Mouse (Mus musculus) v-Abl transformed pro-B cells (cell line): ENCODE measurements around the gene Batf2.
"Not testable (repeated sequence)": the region's sequence is repeated elsewhere in the genome, so short reads cannot be mapped to it uniquely, and the experiment has no call there.

Experiments
- in situ Hi-C, 2 experiments: fragments of 400-800 bp; cut with MboI; formaldehyde crosslinking; loops; one replicate each; pipeline ENCODE4 v1.15.1; 2025; ENCODE audit not compliant: unreplicated experiment in 2 of 2

Batf2 gene

DNA sequence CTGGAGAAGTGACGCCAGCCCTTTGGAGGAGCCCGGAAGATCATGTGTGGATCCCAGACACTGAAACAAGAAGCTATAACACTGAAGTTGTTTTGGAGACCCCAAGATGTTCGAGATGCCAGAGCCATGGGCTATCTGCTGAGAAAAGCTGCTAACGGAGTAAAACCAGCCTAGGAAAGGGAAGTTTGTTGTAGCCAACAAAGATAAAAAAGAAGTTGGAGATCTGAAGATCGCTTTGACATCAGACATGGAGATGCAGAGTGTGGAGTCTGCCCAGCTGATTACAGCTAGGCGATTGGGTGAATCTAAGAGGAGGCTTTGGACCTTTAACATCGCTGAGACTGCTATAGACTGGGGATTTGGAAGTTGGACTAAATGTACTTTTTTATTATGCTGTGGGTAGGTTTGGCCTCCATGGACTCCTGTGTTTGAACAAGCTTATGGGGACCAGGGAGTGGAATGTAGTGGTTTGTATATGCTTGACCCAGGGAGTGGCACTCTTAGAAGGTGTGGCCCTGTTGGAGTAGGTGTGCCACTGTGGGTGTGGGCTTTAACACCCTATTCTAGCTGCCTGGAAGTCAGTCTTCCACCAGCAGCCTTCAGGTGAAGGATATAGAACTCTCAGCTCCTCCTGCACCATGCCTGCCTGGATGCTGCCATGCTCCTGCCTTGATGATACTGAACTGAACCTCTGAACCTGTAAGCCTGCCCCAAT, 10.2 kb upstream of the Batf2 start:
- in situ Hi-C loops, result not testable (repeated sequence)

DNA sequence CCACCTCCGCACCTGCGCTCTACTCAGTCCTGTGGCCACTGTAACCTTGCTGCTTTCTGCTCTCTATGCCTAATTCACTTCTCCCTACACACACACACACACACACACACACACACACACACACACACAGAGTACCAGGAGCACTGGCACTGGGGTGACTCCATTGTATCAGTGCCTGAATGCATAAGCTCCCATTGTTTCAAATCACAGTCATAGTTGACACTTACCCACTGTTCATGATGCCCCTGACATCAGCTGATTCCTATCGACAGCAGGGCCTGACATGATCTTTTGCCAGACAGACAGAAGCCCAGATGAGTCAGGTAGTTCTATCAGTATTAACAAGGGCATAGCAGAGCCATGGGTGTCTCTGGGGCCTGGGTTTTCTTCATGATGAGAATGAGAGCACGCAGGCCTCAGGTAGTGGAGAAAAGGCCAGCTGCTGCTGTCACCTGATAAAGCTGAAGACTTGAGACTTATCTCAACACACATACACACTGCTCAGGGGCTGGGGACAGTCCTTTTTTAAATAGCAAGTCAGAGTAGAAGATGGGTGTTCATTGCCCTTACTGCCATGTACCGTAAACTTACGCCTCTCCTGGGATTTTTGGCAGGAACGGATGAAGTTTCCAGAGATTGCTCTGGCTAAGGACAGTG, 8.5 kb upstream of the Batf2 start:
- in situ Hi-C loops, result no loop called here

DNA sequence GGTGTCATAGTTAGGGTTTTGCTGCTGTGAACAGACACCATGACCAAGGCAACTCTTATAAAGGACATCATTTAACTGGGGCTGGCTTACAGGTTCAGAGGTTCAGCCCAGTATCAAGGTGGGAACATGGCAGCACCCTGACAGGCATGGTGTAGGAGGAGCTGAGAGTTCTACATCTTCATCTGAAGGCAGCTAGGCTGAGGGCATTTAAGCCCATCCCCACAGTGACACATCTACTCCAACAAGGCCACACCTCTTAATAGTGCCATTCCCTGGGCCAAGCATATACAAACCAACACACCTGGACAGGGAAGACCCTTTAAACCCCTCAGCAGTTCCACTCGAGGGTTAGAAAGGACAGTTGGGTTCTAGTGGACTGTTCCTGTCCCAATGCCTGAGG, 7.6 kb upstream of the Batf2 start:
- in situ Hi-C loops, result not testable (repeated sequence)

DNA sequence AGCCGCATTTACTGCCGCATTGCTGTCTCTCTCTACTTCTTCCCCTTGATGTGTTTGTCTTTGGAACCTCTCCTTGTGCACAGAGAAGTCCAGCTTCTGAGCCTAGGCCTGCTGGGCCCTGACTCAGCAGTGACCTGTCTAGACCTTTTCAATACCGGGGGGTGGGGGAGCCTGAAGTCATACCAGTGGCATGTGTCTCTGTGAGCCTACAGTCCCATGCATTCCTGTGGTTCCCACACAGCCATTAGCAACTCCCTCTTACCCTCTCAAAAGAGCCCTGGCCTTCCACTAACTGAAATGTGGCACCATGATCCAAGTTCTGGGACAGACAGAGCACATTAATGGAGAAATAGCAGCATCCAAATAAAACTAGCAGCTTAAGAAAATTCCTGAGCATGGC, 4.4 kb upstream of the Batf2 start:
- in situ Hi-C loops, result no loop called here

DNA sequence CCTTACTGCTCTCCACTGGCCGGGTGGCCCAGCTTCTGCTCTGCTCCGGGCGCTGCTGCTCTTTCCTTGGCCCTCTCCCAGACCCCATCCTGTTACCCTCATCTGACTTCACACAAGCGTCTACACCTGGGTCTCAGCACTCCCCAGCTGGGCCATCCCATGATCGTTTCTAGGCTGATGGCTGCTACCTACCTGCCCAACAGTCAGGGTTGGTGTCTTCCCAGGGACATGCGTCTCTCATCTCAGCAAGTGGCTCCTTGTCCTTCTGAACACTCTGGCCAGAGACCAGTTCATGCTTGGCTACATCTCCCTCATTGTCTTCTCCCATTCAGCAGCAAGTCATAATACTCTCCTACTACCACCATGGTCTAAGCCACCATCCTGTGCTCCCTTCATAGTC, 1.1 kb upstream of the Batf2 start:
- in situ Hi-C loops, result loop anchor here (5.0 kb wide), 1 partner anchor 93 kb away; no protein-coding TSS in a partner anchor

DNA sequence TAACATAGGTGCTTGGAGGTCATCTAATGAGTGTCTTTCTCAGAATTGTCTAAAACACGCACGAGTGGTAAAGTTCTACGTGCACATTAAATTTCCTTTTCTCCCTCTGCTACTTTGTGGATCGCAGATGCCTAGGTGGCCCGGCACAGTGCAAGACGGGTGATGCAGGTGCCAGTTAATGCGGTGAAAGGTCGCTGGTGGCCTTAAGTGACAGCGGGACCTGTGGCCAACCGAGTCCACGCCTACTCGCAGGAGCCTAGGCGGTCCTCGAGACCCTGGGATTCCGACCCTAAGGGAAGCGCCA, 457 bp upstream of the Batf2 start:
- in situ Hi-C loops, result loop anchor here (5.0 kb wide), 1 partner anchor 92 kb away; no protein-coding TSS in a partner anchor

DNA sequence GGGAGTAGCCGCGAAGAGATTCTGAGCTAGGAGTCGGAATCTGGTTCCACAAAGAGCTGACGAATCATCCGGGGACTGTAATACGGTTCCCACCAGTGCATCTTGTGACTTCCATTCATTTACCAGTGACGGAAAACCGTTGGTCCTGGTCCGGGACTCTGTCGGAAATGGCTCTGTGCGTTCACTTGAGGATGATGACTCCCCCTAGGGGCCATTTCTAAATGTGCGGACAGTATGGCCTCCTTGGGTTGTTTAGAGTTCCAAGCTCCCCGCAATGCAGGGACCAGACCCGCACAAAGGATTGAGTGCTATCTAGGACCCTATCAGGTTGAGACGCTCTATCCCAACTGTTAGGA, 589 bp downstream of the Batf2 start, which contains the start of gene Arl2:
TSS of gene Arl2 (minus strand) at position 155 of the 356 bp plus-strand sequence.
- in situ Hi-C loops, result loop anchor here (5.0 kb wide), 1 partner anchor 91 kb away; no protein-coding TSS in a partner anchor

DNA sequence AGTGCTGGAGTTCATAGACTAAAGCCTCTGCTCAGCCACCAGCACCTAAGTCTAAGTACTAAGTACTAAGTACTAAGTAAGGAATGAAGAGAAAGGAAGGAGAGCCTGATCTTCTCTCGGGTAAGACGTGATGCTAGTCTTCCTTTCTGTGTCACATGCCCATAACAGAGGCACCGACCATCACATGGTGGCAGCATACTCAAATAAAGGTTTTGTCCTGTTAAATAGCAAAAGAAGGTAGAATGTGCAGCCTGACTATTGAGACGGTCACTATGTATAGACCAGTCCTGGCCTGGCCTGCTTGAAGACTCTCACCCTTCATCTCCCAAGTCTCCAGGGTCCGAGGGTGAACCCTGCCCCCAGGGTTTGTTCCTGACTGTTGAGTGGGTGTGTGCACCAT, 4.1 kb downstream of the Batf2 start:
- in situ Hi-C loops, result loop anchor here (5.0 kb wide), 1 partner anchor 87 kb away; no protein-coding TSS in a partner anchor

DNA sequence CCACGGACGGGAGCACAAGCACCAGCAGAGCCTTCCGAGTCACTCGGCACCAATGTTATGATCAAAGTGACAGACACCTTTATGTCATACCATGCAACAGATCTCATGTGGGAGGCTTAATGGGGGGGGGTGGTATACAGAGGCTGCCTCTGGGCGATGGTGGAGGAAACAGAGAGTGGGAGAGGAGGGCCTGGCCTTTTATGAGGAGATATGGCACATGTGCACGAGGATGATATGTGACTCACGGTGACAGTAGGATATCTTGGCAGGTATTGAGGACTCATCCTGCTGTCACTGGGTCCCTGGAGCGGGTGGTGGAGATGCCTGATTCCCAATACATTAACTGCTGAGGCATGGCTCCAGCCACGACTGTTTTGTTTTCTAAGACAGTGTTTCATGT, 14.4 kb downstream of the Batf2 start:
- in situ Hi-C loops, result no loop called here

DNA sequence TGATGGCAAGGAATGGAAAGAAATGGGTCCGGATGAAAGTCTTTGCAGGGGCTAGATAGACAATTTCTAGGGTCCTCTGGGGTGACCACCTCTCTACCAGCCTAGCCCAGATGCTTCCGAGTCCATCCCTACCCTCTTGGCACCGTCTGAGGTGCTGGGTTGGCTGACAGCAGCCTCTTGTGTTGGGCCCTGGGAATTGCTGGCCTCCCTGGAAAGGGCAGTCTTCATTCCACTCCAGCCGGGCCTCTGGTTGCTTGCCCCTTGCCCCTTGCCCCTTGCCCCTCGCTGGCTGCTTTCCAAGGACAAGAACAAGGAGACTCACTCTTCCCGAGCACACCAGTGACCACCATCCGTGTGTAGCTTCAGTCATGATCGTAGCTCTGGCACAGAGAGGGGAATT, 15.6 kb downstream of the Batf2 start:
- in situ Hi-C loops, result no loop called here

- in situ Hi-C loops, result no loop called here
Measured at GRCm38 (mm10) chr19:6157220-6157619, 16.4 kb downstream of the Batf2 start.

DNA sequence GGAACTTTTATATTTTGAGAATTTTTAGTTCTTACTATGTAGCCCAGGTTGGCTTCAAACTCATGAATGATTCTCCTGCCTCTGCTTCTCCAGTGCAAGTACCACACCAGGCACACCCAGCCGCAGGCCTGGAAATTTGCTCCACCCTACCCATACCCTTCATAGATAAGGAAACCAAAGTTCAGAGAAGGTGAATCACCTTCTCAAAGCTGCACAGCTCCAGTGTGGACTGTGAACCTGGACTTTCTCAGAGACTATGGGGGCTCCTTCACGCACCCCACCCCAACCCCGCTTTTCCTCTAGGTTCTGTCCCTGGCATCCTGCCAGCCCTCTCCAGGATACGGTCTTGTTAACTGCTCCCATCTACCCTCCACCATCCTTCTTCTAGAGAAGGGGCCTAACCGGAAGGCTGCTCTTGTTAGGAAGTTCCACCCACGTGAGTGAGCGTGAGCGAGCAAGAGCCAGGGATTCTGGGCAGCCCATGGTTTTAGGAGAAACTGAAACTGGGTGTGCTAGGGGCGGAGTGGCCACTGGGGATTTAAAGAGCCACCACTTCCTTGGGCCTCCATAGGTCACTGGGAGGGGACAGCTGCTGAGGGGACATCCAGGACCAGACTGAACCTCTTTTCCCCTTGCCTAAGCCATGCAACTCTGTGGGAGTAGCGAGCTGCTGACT, 23.2 kb downstream of the Batf2 start:
- in situ Hi-C loops, result no loop called here

- in situ Hi-C loops, result no loop called here
Measured at GRCm38 (mm10) chr19:6166750-6167149, 26.0 kb downstream of the Batf2 start.

DNA sequence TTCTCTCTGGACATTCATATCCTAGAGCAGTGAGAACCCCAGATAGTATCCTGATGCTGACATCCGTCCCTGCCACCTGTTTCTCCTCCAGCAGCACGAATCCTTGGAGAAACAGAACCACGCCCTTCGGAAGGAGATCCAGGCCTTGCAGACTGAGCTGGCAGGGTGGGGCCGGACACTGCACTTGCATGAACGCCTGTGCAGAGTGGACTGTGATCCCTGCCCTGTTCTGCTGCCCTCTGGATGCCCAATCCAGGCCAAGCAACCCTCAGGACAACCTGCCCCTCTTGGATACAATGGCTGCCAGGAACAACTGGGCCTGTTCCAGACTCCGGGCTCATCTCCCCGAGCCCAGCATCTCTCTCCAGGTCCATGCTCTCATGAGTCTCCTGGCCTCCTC, 30.4 kb downstream of the Batf2 start:
- in situ Hi-C loops, result no loop called here

DNA sequence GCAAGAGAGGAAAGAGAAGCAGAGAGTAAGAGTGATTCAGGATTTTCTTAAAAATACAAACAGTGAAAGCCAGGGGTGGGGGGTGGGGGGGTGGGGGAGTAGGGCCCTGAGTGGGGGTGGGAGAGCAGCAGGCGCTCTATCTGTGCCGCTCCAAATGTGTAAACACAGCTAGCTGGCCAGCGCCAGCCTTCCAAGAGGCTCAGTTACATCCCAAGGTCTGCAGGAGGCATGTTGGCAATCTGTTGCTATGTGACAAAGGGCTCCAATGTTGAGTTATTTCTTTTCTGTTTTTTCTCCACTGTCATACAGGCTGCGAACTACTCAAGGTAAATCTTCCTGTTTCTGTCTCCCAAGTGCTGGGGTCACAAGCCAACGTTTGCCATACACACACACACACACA, 34.0 kb downstream of the Batf2 start:
- in situ Hi-C loops, result no loop called here

- in situ Hi-C loops, result no loop called here
Measured at GRCm38 (mm10) chr19:6178775-6179174, 38.0 kb downstream of the Batf2 start.

- in situ Hi-C loops, result no loop called here
Measured at GRCm38 (mm10) chr19:6181629-6182028, 40.8 kb downstream of the Batf2 start.

GRCm38 (mm10) chr19:6182534-6182933, 41.8 kb downstream of the Batf2 start:
- in situ Hi-C loops, result no loop called here

DNA sequence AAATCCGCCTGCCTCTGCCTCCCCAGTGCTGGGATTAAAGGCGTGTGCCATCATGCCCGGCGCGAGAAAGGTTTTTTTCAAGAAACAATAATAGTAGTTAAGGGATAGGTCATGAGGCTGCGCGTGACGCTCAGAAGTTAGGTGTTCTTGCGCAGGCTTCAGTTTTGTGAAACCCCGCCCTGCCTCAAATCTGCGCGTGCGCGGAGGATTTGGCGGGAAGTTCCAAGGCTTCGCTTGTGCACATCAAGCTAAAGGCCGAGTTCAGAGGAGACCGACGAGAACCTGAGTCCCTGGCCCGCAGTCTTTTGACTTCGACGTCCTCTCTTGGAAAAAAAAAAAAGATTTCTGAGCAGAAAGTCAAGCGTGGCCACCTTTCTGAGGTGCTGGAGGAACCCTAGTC, 43.3 kb downstream of the Batf2 start, which contains the start of gene Majin:
TSS of gene Majin (plus strand) at position 258 of the 400 bp plus-strand sequence.
- in situ Hi-C loops, result no loop called here

GRCm38 (mm10) chr19:6204265-6204664, 63.5 kb downstream of the Batf2 start:
- in situ Hi-C loops, result no loop called here

GRCm38 (mm10) chr19:6206716-6207115, 65.9 kb downstream of the Batf2 start:
- in situ Hi-C loops, result no loop called here
